Mouse (Mus musculus): ENCODE results near the gene Gpx3. TPM values are rescaled to one million over a fixed set of nuclear protein-coding genes. Genes with fewer than 3 reads are reported as not detected.

The Gpx3 gene
- polyA plus RNA-seq, 1 experiment = 133 TPM

DNA sequence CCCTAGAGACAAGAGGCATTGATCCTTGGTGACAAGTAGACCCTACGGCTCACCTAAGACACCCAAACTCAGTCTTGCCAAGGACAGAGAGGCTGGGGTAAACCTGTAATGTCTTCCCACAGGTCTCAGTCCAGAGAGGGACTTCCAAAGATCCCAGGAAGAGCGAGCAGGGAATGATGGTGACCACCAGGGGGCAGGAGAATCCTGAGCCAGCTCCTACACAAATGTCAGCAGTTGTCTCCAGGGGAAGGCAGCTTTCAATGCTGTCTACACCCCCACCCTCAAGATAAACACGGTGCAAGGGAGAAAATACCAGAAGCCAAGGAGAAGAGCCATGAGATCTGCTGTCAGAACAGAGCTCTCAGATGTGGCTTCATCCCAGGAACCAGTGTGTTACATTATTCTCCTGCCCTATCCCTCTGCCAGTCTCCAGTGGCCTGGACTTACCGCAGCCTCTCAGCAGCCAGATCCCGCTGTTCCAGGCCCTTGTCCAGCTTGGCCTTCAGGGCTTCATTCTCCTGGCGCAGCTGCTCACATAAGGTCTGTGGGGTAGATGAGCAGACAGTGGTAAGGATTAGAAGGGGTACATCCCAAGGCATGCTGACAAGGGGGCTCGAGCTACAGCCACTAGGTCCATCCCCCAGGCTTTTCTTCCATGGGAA lies 28.2 kb downstream of the Gpx3 start:
- no peak for TF ChIP-seq CTCF (IDR thresholded peaks at IDR 0.05; ENCODE audit: borderline replicate concordance, control insufficient read depth, extremely low read depth, insufficient read depth, low read length, poor library complexity)
- no peak for TF ChIP-seq POLR2A (IDR thresholded peaks at IDR 0.05; ENCODE audit: control insufficient read depth, extremely low read depth, insufficient read depth, low read length, poor library complexity)
- H3K27ac ChIP-seq (ENCODE audit: control insufficient read depth, insufficient read depth, low read length) = no peak overlapping the region
- no peak overlapping the region for H3K4me3 ChIP-seq (ENCODE audit: control insufficient read depth, insufficient read depth, low read length)
- H3K4me1 ChIP-seq (replicated peaks; ENCODE audit: control insufficient read depth, insufficient read depth, low read length) = 0 out of 2 replicates have a peak, but pooled peaks cover 2% of the 10 kb centered on the region
- 94% methylated on average over 7 of the region's 7 CpGs for WGBS
- H3K27me3 ChIP-seq (ENCODE audit: control insufficient read depth, insufficient read depth, low read length) = no peaks in the 10 kb centered on the region
- peak; percentile 22 for DNase-seq
- H3K36me3 ChIP-seq (ENCODE audit: control insufficient read depth, insufficient read depth, low read length) = peaks cover 96% of the 10 kb centered on the region

DNA sequence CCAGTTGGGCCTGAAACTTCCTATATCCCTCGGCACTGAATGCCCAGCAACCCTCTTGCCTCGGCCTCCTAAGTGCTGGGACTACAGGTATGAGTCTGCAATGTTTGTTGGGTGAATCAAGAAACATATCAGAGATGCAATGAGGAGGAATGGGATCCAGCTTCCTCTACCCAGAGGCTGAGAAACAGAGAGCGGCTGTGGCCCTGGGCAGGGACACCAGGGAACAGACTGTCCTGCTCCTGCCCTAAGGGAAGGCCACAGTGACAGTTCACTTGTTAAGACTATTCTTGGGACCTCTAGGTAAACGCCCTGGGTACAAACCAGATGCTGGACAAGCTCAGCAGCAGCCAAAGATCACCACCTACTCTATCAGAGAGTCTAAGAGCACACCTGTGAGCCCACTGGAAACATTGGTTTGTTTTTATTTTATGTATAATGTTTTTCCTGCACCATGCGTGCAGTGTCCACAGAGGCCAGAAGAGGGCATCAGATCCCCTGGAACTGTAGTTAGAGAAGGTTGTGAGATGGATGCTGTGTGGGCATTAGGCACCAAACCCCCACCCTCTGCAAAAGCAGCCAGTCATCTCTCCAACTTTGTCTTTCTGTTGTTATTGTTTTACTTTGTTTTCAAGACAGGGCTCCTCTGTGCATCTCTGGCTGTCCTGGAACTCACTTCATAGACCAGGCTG lies 29.3 kb downstream of the Gpx3 start:
- H3K36me3 ChIP-seq (ENCODE audit: control insufficient read depth, insufficient read depth, low read length) = peaks cover 92% of the 10 kb centered on the region
- DNase-seq = peak; percentile 74

DNA sequence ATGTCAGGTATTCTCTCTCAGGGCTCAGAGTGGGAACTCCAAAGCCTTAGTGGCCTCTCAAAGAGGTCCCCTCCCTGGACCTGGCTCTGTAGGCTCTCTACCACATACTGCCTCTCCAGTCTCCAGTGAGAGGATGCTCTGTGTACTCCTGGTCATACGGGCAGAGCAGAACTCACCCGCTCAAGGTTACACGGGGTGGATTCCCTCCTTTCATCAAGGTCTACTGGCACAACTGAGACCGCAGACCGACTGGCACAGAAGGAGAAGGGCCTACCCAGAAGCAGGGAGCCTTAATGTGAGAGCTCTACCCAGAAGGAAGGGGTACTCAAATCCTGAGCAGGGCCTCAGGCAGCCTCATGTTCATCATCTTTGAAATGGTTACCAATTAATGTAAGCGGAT lies 30.3 kb downstream of the Gpx3 start:
- H3K27me3 ChIP-seq (ENCODE audit: control insufficient read depth, insufficient read depth, low read length) = no peaks in the 10 kb centered on the region
- peaks cover 85% of the 10 kb centered on the region for H3K36me3 ChIP-seq (ENCODE audit: control insufficient read depth, insufficient read depth, low read length)
- no peak overlapping the region for H3K4me3 ChIP-seq (ENCODE audit: control insufficient read depth, insufficient read depth, low read length)
- H3K4me1 ChIP-seq (replicated peaks; ENCODE audit: control insufficient read depth, insufficient read depth, low read length) = peaks cover 18% of the 10 kb centered on the region
- WGBS = 97% methylated on average over 6 of the region's 6 CpGs
- no peak for TF ChIP-seq POLR2A (IDR thresholded peaks at IDR 0.05; ENCODE audit: control insufficient read depth, extremely low read depth, insufficient read depth, low read length, poor library complexity)
- TF ChIP-seq CTCF (IDR thresholded peaks at IDR 0.05; ENCODE audit: borderline replicate concordance, control insufficient read depth, extremely low read depth, insufficient read depth, low read length, poor library complexity) = no peak
- no peak overlapping the region for H3K27ac ChIP-seq (ENCODE audit: control insufficient read depth, insufficient read depth, low read length)
- no peak for DNase-seq

More for the DNA sequence above, 29.3 kb downstream of the Gpx3 start:
- no peak for TF ChIP-seq POLR2A (IDR thresholded peaks at IDR 0.05; ENCODE audit: control insufficient read depth, extremely low read depth, insufficient read depth, low read length, poor library complexity)
- TF ChIP-seq CTCF (IDR thresholded peaks at IDR 0.05; ENCODE audit: borderline replicate concordance, control insufficient read depth, extremely low read depth, insufficient read depth, low read length, poor library complexity) = no peak
- whole genome bisulfite sequencing = 85% methylated on average over 5 of the region's 5 CpGs
- Histone ChIP-seq H3K27ac (ENCODE audit: control insufficient read depth, insufficient read depth, low read length) (no peak overlapping the region), H3K4me1 (replicated peaks; ENCODE audit: control insufficient read depth, insufficient read depth, low read length) (peaks cover 9% of the 10 kb centered on the region), H3K4me3 (ENCODE audit: control insufficient read depth, insufficient read depth, low read length) (no peak overlapping the region), H3K27me3 (ENCODE audit: control insufficient read depth, insufficient read depth, low read length) (no peaks in the 10 kb centered on the region)

DNA sequence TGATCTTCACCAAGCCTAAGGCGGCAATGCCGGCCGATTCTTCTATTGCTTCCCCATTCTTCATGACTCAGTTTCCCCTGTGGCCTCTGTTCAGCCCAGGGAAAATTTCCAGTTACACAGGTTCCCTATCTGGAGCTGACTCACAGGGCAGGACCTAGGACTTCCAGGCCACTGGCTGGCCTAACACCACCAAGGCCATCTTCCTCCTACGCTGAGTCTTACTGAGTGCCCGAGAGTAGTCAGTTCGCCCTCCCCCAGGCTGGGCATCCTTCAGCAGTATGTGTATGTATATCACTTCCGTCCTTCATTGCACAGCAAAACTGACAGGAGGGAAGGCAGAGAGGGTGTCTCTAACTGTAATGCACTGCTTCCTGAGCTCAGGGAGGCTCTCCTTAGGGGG lies 31.9 kb downstream of the Gpx3 start:
- Histone ChIP-seq H3K4me3 (ENCODE audit: control insufficient read depth, insufficient read depth, low read length) (no peak overlapping the region), H3K36me3 (ENCODE audit: control insufficient read depth, insufficient read depth, low read length) (peaks cover 84% of the 10 kb centered on the region), H3K27me3 (ENCODE audit: control insufficient read depth, insufficient read depth, low read length) (no peaks in the 10 kb centered on the region), H3K27ac (ENCODE audit: control insufficient read depth, insufficient read depth, low read length) (no peak overlapping the region), H3K4me1 (replicated peaks; ENCODE audit: control insufficient read depth, insufficient read depth, low read length) (peaks cover 21% of the 10 kb centered on the region)
- DNase-seq = no peak
- WGBS = 83% methylated on average over 7 of the region's 7 CpGs
- no peak for TF ChIP-seq CTCF (IDR thresholded peaks at IDR 0.05; ENCODE audit: borderline replicate concordance, control insufficient read depth, extremely low read depth, insufficient read depth, low read length, poor library complexity)
- TF ChIP-seq POLR2A (IDR thresholded peaks at IDR 0.05; ENCODE audit: control insufficient read depth, extremely low read depth, insufficient read depth, low read length, poor library complexity) = no peak

DNA sequence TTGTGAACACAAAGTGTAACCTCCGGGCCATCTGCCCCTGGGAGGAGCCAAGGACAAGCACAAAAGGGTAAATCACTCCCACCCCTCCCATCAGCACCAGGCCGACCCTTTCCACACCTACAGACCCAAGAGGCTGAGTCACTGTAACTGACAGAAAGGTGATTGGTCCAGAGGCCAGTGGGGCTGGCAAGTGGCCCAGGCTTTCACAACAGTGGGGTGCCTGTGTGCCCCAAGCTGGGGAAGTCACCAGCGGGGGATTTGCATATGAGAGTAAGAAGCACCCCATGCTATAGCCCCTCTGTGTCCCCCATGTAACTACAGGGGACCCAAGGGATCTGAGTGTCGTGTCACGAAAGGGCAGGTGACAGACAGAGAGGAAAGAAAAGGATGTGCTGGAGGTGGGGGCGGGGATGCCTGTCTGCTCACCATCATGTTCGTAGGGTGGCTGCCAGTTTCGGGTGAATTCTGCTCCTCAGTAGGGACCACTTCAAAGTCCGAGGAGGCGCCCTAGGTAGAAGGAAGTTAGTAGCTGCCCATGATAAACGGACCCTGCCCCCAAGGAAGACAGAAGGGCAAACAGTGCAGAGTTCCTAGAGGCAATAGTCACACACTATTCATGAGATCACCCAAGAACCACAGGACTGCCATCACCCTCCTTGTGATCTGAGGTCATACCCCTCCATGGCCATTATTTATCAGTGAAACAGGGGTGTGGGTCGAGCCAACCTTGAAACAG lies 34.0 kb downstream of the Gpx3 start:
- WGBS = 13% methylated on average over 12 of the region's 12 CpGs
- peak; percentile 20 for DNase-seq
- H3K36me3 ChIP-seq (ENCODE audit: control insufficient read depth, insufficient read depth, low read length) = peaks cover 65% of the 10 kb centered on the region
- no peak overlapping the region for H3K4me3 ChIP-seq (ENCODE audit: control insufficient read depth, insufficient read depth, low read length)
- no peak for TF ChIP-seq CTCF (IDR thresholded peaks at IDR 0.05; ENCODE audit: borderline replicate concordance, control insufficient read depth, extremely low read depth, insufficient read depth, low read length, poor library complexity)
- no peak for TF ChIP-seq POLR2A (IDR thresholded peaks at IDR 0.05; ENCODE audit: control insufficient read depth, extremely low read depth, insufficient read depth, low read length, poor library complexity)
- H3K27me3 ChIP-seq (ENCODE audit: control insufficient read depth, insufficient read depth, low read length) = no peaks in the 10 kb centered on the region
- peaks cover 21% of the 10 kb centered on the region for H3K4me1 ChIP-seq (replicated peaks; ENCODE audit: control insufficient read depth, insufficient read depth, low read length)
- no peak overlapping the region for H3K27ac ChIP-seq (ENCODE audit: control insufficient read depth, insufficient read depth, low read length)

DNA sequence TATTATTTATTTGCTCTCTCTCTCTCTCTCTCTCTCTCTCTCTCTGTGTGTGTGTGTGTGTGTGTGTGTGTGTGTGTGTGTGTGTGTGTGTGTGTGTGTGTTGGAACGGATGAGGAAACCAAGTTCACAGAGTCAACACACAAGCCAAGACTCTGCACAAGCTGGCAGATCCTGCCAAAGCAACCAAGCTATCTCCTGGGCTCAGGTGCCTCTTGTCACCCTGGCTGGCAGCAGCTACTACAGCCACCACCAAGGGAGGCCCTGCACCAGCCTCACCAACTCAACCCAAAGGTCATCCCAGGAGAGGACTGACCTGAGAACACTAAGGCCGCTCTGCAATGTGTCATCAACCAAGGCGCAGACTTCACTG lies 34.5 kb downstream of the Gpx3 start:
- no peak overlapping the region for H3K27ac ChIP-seq (ENCODE audit: control insufficient read depth, insufficient read depth, low read length)
- H3K36me3 ChIP-seq (ENCODE audit: control insufficient read depth, insufficient read depth, low read length) = peaks cover 60% of the 10 kb centered on the region
- no peak for DNase-seq
- no peak for TF ChIP-seq CTCF (IDR thresholded peaks at IDR 0.05; ENCODE audit: borderline replicate concordance, control insufficient read depth, extremely low read depth, insufficient read depth, low read length, poor library complexity)
- no peak for TF ChIP-seq POLR2A (IDR thresholded peaks at IDR 0.05; ENCODE audit: control insufficient read depth, extremely low read depth, insufficient read depth, low read length, poor library complexity)
- H3K4me3 ChIP-seq (ENCODE audit: control insufficient read depth, insufficient read depth, low read length) = no peak overlapping the region
- peaks cover 21% of the 10 kb centered on the region for H3K4me1 ChIP-seq (replicated peaks; ENCODE audit: control insufficient read depth, insufficient read depth, low read length)
- WGBS = 100% methylated on average over 2 of the region's 3 CpGs
- no peaks in the 10 kb centered on the region for H3K27me3 ChIP-seq (ENCODE audit: control insufficient read depth, insufficient read depth, low read length)

Data from thymus, adult 2 months (tissue).